Mouse (Mus musculus): Measurements from ENCODE around the gene Taf1d. TPM values are rescaled to one million over a fixed set of nuclear protein-coding genes. Genes with fewer than 3 reads are reported as not detected.

Taf1d gene
- polyA plus RNA-seq, 1 experiment from 2014 or later, result 67.1 TPM

DNA sequence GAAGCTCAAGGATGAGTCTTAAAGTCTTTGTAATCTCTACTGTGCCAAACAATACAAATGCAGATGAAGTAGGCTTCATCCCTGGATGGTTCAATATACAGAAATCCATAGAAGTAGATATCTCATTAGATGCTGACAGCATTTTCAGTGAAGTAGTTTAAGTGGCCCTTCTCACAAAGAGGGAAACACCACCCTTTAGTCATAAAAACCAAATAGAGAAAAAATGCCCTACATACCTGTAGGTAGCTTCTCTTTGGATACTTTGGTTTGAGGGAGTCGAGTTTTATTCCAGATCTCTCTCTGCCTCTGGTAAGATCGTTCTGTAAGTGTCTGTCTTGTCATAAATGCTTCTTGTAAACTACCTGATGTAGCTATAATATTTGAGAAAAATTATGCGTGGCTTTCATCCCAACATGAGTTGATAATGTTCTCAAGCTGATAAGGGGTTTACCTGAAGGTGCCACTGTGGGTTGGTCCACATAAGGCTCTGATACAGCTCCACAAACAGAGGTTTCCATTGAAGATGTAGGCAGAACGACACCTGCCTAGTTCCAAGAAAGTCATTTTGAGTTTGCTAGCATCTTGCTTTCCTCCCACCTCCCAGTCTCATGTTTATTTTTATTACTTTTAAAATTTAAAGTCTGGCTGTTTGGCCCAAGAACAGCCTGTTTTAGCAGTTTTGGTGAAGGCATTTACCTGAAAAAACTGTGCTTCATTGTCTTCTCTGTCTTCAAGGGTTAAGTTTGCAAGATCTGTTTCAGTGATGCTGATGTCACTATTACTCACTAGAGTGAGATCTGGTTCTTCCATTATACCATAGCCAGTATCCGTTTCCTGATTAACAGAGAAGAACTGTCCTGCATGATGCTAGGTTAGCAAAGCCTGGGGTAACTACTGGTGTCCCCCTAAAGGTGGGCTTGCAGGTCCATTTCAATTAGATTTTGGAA lies 11.5 kb downstream of the Taf1d start:
- Histone ChIP-seq H3K36me3 (ENCODE audit: insufficient read depth, low read length) (peaks cover 58% of the 10 kb centered on the region), H3K4me3 (ENCODE audit: low read length) (no peak overlapping the region), H3K4me1 (ENCODE audit: insufficient read depth, low read length) (no peaks in the 10 kb centered on the region), H3K27me3 (ENCODE audit: insufficient read depth, low read length) (no peaks in the 10 kb centered on the region), H3K9me3 (ENCODE audit: low read length) (no peaks in the 10 kb centered on the region), H3K9ac (replicated peaks; ENCODE audit: low read length) (no peak overlapping the region), H3K27ac (ENCODE audit: low read length) (no peak overlapping the region), H3K4me2 (replicated peaks; ENCODE audit: low read depth, low read length) (no peak overlapping the region)
- ATAC-seq (ENCODE audit: low FRiP score, low TSS enrichment), result no peak
- WGBS, result 62% methylated on average over 5 of the region's 5 CpGs

DNA sequence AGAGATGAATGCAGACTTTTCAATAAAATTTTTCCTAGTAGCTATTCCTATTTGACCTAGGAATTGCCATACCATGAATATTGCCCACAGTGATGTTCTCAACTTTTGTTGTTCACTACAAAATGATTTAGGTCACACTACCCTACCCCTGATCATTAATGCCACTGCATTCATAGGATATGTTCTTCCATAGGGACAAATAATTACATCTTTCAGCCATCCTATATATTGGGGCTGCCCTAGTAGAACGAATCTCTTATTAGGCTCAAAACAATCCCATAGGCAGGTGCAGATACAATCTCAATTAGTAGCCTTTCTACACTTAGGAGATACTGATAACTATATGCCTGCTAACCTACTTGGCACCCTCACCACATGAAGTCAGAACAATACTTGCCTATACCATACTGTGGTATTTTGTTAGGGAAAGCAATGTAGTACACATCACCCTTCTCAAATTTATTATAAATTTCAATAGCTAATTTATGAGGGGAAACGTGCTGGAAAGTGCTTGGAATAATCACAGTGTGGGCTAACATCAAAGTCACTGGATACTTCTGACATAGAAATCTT lies 12.2 kb downstream of the Taf1d start:
- H3K27me3 ChIP-seq (ENCODE audit: insufficient read depth, low read length), result no peaks in the 10 kb centered on the region
- no peak for ATAC-seq (ENCODE audit: low FRiP score, low TSS enrichment)
- peaks cover 59% of the 10 kb centered on the region for H3K36me3 ChIP-seq (ENCODE audit: insufficient read depth, low read length)
- no peak overlapping the region for H3K4me2 ChIP-seq (replicated peaks; ENCODE audit: low read depth, low read length)
- H3K4me1 ChIP-seq (ENCODE audit: insufficient read depth, low read length), result no peaks in the 10 kb centered on the region
- 71% methylated on average over 2 of the region's 2 CpGs for WGBS
- H3K4me3 ChIP-seq (ENCODE audit: low read length), result no peak overlapping the region
- no peak overlapping the region for H3K27ac ChIP-seq (ENCODE audit: low read length)
- no peaks in the 10 kb centered on the region for H3K9me3 ChIP-seq (ENCODE audit: low read length)
- no peak overlapping the region for H3K9ac ChIP-seq (replicated peaks; ENCODE audit: low read length)

DNA sequence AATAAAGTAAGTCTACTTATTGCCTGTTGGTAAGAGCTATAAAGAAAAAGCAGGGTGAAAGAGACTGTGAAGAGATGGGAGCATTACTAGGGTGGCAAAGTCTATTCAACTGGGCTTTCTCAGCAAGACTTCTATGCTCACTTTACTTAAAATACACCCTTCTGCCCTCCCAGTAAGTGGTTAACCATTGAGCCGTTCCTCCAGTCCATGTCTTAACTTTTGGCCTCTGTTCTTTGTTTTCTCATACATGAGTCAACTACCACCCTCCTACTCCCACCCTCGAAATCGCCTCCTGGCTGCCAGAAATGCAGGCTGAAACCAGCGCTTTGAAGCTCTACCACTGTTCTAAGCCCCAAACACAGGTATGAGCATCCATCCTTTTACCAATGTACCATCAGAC lies 31.8 kb downstream of the Taf1d start:
- H3K36me3 ChIP-seq (ENCODE audit: insufficient read depth, low read length), result peaks cover 61% of the 10 kb centered on the region
- H3K4me3 ChIP-seq (ENCODE audit: low read length), result no peak overlapping the region
- no peaks in the 10 kb centered on the region for H3K27me3 ChIP-seq (ENCODE audit: insufficient read depth, low read length)
- WGBS, result 87% methylated on average over 4 of the region's 4 CpGs
- no peak for ATAC-seq (ENCODE audit: low FRiP score, low TSS enrichment)
- H3K4me1 ChIP-seq (ENCODE audit: insufficient read depth, low read length), result no peaks in the 10 kb centered on the region
- H3K9me3 ChIP-seq (ENCODE audit: low read length), result no peaks in the 10 kb centered on the region
- no peak overlapping the region for H3K27ac ChIP-seq (ENCODE audit: low read length)
- H3K9ac ChIP-seq (replicated peaks; ENCODE audit: low read length), result no peak overlapping the region
- H3K4me2 ChIP-seq (replicated peaks; ENCODE audit: low read depth, low read length), result no peak overlapping the region

DNA sequence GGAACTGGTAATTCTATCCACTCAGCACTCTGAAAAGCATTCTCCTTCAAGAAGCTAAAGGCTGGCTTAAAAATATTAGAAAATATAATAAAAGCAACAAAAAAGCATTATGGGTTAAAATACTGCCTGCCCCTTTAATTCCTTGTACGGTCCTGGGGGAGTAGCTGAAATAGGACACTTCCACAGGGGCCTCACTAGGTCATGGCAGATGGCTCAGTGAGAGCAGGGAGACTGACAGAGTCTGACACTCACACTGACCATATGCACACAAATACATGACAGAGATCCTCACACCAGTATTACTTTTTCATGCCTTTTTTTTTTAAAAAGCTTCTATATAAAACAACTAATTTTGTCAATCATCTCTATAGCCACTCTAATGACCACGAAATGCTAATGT lies 43.9 kb downstream of the Taf1d start:
- 41% methylated on average over 2 of the region's 2 CpGs for WGBS
- no peak overlapping the region for H3K4me3 ChIP-seq (ENCODE audit: low read length)
- no peak overlapping the region for H3K9ac ChIP-seq (replicated peaks; ENCODE audit: low read length)
- H3K36me3 ChIP-seq (ENCODE audit: insufficient read depth, low read length), result peaks cover 42% of the 10 kb centered on the region
- H3K9me3 ChIP-seq (ENCODE audit: low read length), result no peaks in the 10 kb centered on the region
- H3K27me3 ChIP-seq (ENCODE audit: insufficient read depth, low read length), result no peaks in the 10 kb centered on the region
- ATAC-seq (ENCODE audit: low FRiP score, low TSS enrichment), result peak; percentile 71; the same call in 1 of the 2 replicates
- H3K27ac ChIP-seq (ENCODE audit: low read length), result no peak overlapping the region
- H3K4me1 ChIP-seq (ENCODE audit: insufficient read depth, low read length), result no peaks in the 10 kb centered on the region
- H3K4me2 ChIP-seq (replicated peaks; ENCODE audit: low read depth, low read length), result no peak overlapping the region

DNA sequence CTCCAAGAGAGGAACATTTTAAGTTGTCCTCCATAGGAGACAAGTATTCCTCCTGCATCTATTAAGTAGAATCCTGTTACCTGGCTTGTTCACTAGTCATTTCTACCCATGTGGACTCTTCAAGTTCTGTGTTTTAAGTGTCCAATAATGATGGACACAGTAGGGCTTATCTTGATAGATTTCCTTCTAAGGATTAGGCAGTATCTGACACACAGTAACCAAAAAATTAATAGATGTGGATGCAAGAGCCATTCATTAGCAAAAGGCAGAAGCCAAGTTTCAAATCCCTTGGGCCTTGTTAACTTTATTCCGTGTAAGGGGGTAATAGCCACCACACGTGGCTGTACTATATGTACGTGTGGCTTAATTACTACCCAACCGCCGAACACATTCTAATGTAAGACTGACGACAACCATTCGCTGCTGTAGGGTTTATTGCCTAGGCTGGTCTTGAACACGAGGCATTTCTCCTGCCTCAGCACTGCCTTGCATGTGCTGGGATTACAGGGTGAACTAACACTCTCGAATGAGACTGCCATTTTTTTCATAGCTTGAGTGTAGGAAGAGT lies 51.0 kb downstream of the Taf1d start:
- H3K9ac ChIP-seq (replicated peaks; ENCODE audit: low read length), result peak overlapping the region; percentile 82
- no peak for ATAC-seq (ENCODE audit: low FRiP score, low TSS enrichment)
- no peaks in the 10 kb centered on the region for H3K9me3 ChIP-seq (ENCODE audit: low read length)
- H3K4me1 ChIP-seq (ENCODE audit: insufficient read depth, low read length), result peaks cover 16% of the 10 kb centered on the region
- H3K4me3 ChIP-seq (ENCODE audit: low read length), result peak overlapping the region; percentile 83
- 0 out of 2 replicates have a peak, but pooled peaks cover 2% of the 10 kb centered on the region for H3K36me3 ChIP-seq (ENCODE audit: insufficient read depth, low read length)
- H3K27ac ChIP-seq (ENCODE audit: low read length), result peak overlapping the region; percentile 73
- 0 out of 2 replicates have a peak, but pooled peaks cover 5% of the 10 kb centered on the region for H3K27me3 ChIP-seq (ENCODE audit: insufficient read depth, low read length)
- 0% methylated on average over 9 of the region's 9 CpGs for WGBS
- H3K4me2 ChIP-seq (replicated peaks; ENCODE audit: low read depth, low read length), result peak overlapping the region; percentile 58

DNA sequence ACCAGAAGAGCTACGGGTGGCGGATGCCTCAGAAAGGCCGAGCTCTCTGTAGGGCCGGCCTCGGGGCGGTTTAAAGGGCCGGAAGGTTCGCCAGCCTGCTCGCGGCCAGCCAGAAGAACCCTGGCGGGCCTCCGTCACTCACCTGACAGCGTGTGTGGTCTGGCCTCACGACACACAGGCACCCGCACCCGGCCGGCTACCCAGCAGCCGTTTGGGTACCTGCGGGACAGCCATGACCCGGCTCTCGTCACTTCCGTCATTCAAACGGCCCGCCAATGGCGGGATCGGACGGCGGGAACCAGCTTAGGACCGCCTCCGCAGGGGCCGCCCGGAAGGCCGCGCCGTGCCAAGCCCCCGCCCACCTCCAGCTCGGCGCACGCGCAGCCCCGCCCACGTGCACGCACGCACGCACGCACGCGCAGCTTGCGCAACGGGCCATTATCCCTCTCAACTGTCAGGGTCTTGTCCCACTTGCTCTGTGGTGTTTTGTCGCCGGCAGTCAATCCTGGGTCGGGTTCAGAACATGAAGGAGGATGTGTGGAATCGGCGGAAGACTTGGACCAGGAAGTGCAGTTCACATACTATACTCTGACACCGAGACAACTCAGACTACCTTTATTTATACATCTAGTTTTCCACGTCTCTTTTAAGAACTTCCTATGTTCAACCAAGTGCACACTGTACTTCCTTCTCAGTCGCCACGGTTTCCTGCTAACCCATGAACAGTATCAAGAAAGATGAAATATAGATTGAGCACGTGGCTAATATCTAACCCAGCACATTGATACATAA lies 51.7 kb downstream of the Taf1d start, which contains the start of gene Cep295:
TSS of gene Cep295 (minus strand) at position 305 of the 792 bp plus-strand sequence.
- Histone ChIP-seq H3K9me3 (ENCODE audit: low read length) (no peaks in the 10 kb centered on the region), H3K4me2 (replicated peaks; ENCODE audit: low read depth, low read length) (peak within 1 kb of the TSS; percentile 58), H3K4me3 (ENCODE audit: low read length) (peak within 1 kb of the TSS; percentile 83), H3K36me3 (ENCODE audit: insufficient read depth, low read length) (0 out of 2 replicates have a peak, but pooled peaks cover 2% of the 10 kb centered on the region), H3K4me1 (ENCODE audit: insufficient read depth, low read length) (peaks cover 16% of the 10 kb centered on the region), H3K27me3 (ENCODE audit: insufficient read depth, low read length) (0 out of 2 replicates have a peak, but pooled peaks cover 5% of the 10 kb centered on the region), H3K9ac (replicated peaks; ENCODE audit: low read length) (peak within 1 kb of the TSS; percentile 82), H3K27ac (ENCODE audit: low read length) (peak within 1 kb of the TSS; percentile 84)
- 3% methylated on average over 60 of the region's 60 CpGs for WGBS
- peak; percentile 99 for ATAC-seq (ENCODE audit: low FRiP score, low TSS enrichment)

DNA sequence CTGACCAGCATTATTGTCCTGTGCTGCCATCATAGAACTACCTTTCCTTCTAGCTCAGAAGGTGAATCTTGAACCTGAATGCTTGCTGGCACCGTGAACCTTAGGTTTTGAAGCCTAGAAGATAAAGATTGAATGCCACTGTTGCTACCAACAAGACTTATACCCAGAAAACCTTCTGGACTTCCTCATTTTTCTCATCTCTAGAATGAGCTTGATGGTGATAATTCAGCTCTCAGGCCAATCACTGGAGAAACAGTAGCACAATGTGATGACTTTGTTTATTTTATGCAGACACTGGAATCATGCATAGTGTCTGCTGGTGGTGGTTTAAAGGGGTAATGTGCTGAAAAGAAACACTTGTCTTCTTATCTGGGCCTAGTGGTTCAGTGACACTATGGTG lies 58.8 kb downstream of the Taf1d start:
- no peak for ATAC-seq (ENCODE audit: low FRiP score, low TSS enrichment)
- no peak overlapping the region for H3K4me2 ChIP-seq (replicated peaks; ENCODE audit: low read depth, low read length)
- H3K27ac ChIP-seq (ENCODE audit: low read length), result no peak overlapping the region
- H3K36me3 ChIP-seq (ENCODE audit: insufficient read depth, low read length), result no peaks in the 10 kb centered on the region
- WGBS, result 81% methylated on average over 1 of the region's 1 CpGs
- H3K4me1 ChIP-seq (ENCODE audit: insufficient read depth, low read length), result no peaks in the 10 kb centered on the region
- no peak overlapping the region for H3K4me3 ChIP-seq (ENCODE audit: low read length)
- H3K9me3 ChIP-seq (ENCODE audit: low read length), result no peaks in the 10 kb centered on the region
- H3K9ac ChIP-seq (replicated peaks; ENCODE audit: low read length), result no peak overlapping the region
- 0 out of 2 replicates have a peak, but pooled peaks cover 2% of the 10 kb centered on the region for H3K27me3 ChIP-seq (ENCODE audit: insufficient read depth, low read length)

DNA sequence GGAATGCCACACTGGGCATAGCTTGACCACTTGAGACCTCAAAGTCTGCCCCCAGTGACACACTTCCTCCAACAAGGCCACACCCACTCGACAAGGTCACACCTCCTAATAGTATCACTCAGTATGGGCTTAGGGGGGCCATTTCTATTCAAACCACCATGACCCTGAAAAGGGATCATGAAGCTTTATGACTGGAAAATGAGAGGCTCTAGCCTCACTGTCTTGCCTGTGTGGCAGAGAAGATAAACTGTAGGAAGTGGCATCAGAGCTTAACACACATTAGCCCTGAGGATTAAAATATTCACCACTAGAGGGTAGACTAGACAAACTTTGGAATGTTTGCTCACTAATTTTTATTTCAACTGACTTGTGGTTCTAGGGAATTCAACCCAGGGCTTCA lies 59.8 kb downstream of the Taf1d start:
- Histone ChIP-seq H3K4me1 (ENCODE audit: insufficient read depth, low read length) (no peaks in the 10 kb centered on the region), H3K4me2 (replicated peaks; ENCODE audit: low read depth, low read length) (no peak overlapping the region), H3K27me3 (ENCODE audit: insufficient read depth, low read length) (no peaks in the 10 kb centered on the region), H3K9ac (replicated peaks; ENCODE audit: low read length) (no peak overlapping the region), H3K9me3 (ENCODE audit: low read length) (no peaks in the 10 kb centered on the region), H3K36me3 (ENCODE audit: insufficient read depth, low read length) (no peaks in the 10 kb centered on the region), H3K27ac (ENCODE audit: low read length) (no peak overlapping the region), H3K4me3 (ENCODE audit: low read length) (no peak overlapping the region)
- WGBS, result 89% methylated on average over 1 of the region's 1 CpGs
- ATAC-seq (ENCODE audit: low FRiP score, low TSS enrichment), result peak; percentile 46; the same call in 1 of the 2 replicates

DNA sequence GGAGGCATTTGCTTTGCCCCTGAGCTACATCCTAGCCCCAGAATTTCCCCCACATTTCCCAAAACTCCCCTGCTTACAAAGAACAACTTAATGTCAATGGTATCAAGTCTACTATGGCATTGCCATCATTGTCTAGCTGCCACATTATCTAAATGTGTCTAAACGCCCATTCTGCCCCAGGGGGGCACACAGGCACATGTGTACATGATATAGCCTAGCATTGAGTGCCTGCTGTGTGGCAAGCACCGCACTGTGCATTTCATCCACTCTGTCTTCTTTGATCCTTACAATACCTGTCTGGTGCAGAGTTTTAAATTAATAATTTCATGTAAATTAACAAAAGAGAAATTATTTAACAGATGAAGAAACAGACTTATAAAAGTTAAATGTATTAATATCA lies 60.2 kb downstream of the Taf1d start:
- Histone ChIP-seq H3K36me3 (ENCODE audit: insufficient read depth, low read length) (no peaks in the 10 kb centered on the region), H3K4me3 (ENCODE audit: low read length) (no peak overlapping the region), H3K9me3 (ENCODE audit: low read length) (no peaks in the 10 kb centered on the region), H3K9ac (replicated peaks; ENCODE audit: low read length) (no peak overlapping the region), H3K27ac (ENCODE audit: low read length) (no peak overlapping the region), H3K4me2 (replicated peaks; ENCODE audit: low read depth, low read length) (no peak overlapping the region), H3K27me3 (ENCODE audit: insufficient read depth, low read length) (no peaks in the 10 kb centered on the region), H3K4me1 (ENCODE audit: insufficient read depth, low read length) (no peaks in the 10 kb centered on the region)
- WGBS, result 66% methylated on average over 2 of the region's 2 CpGs
- no peak for ATAC-seq (ENCODE audit: low FRiP score, low TSS enrichment)
